Mouse (Mus musculus): ENCODE data around the gene Gm42791.

The Gm42791 gene

GRCm38 (mm10) chr5:149006362-149007294, 11.7 kb upstream of the Gm42791 start:
- DNase-seq: peak; percentile 99

GRCm38 (mm10) chr5:149005701-149006361, 10.9 kb upstream of the Gm42791 start:
- DNase-seq: no peak

DNA sequence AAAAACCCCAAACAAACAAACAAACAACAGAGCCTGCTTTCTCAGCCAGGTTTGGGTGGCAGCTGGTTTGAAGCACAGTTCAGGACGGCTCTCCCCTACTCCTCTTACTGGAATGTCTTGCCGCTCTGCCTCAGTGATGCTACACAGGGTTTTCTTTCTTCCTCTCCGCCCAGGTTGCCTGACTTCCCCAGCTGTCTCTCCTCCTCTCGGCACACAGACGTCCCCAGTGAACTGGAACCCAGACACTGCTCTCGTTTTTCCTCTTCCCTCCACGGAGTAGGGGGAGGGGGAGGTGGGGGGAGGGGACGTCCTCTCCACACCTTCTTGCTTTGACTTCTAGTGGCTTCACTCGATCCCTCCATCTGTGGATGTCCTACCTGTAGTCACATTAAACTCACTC, 10.1 kb upstream of the Gm42791 start:
- DNase-seq: no peak

GRCm38 (mm10) chr5:149003137-149003536, 8.2 kb upstream of the Gm42791 start:
- DNase-seq: no peak

DNA sequence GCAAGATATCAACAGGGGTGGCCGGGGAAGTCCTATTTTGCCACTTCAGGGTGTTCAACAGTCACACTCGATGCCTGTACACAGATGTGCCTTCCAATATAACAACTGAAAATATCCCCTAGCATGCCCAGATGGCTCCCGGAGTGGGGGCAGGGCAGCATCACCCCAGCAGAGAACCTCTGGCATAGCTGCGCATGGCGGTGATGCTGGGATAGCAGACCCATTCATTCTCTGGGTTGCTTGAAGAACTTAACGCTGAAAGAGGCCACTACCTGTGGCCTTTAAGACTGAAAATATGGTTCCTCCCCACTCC, 7.8 kb upstream of the Gm42791 start:
- no peak for DNase-seq

- DNase-seq: no peak
Observed at GRCm38 (mm10) chr5:149002034-149002802, 7.3 kb upstream of the Gm42791 start.

- no peak for DNase-seq
Observed at GRCm38 (mm10) chr5:148999802-149000201, 4.9 kb upstream of the Gm42791 start.

GRCm38 (mm10) chr5:148998512-148998911, 3.6 kb upstream of the Gm42791 start:
- DNase-seq: no peak

DNA sequence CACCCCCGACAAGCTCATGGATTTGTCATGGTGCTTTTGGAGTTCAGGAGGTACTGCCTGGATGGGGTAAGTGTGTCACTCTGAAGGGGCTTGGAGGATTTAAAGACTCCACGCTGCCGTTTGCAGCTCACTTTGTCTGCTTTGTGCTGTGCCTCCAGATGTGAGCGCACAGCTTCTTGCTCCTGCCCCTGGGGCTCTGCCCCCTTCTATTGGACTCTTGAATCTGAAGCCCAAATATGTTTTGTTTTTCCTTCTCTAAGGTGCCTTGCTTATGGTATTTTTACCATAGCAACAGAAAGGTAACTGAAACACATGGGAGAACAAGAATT, 1.7 kb upstream of the Gm42791 start:
- DNase-seq: no peak

DNA sequence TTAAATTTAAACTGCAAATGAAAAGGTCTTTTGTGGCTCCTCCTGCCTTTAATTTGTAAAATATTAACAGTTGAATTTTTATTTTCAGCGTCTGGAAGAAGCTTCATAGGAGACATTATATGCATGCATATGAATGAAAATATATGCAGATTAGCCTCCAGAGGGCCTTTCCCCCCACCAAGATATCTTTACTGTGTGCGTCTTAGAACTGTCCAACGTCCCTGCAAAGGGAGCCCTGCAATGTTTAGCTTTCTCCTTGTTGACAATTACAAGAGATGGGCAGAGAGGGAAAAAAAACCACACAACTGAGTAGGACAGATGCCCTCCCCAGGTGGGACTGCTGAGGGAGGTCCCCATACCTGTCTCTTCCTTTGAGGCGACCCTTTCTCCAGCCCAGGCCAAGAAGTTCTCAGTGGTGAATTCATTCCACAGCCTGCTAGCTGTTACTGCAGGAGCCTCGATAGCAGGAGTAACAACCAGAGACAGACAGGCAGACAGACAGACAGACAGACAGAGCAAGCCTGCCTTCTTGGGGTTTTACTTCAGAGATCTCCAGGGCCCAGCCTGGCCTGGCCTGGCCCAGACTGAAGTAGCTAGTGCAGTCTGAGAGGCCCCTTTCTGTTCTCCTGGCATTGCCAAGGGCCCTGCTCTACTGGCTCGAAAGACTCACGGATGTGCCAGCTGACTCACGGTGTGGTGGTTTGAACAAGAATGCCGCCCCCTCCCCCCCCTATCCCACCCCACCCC, 1.2 kb upstream of the Gm42791 start:
- DNase-seq: no peak

- no peak for DNase-seq
Observed at GRCm38 (mm10) chr5:148994311-148994705, 639 bp downstream of the Gm42791 start.

DNA sequence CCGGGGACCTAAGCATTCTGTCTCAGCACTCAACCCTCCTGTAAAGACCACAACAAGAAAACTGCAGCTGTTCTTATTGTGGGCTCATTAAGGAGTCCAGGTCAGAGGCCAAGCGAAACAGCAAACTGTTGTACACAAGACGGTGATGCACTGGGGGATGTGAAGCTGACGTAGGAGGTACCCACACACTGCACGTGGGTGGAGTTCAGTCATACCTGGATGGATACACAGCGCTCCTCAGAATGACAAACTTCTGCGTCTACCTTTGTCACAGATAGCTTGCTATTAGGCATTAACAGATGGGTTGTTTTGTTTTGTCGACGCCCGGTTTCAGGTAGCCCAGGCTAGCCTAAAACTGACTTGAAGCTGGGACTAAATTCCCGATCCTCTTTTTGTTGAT, 2.3 kb downstream of the Gm42791 start:
- no peak for DNase-seq

DNA sequence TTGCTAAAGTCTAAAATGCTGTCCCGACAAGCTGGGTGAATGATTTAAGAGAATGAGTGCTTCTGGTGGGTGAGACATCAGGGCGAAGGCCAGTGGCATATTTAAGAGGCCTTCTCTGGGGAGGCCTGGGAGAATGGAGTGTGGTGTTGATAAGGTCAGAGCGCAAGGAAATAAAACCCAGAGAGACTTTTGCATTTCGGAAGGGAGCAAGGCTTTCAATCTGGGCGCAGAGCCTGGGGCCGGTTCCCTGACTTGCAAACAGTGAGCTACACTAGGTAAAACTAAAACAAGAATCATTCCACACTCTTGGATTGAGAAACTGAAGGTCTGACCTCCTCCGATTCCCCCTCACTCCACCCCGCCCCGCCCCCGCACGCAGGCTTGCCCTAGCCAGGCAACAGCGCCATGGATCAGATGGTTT, 4.0 kb downstream of the Gm42791 start:
- no peak for DNase-seq

- DNase-seq: no peak
Observed at GRCm38 (mm10) chr5:148989480-148989879, 5.5 kb downstream of the Gm42791 start.

DNA sequence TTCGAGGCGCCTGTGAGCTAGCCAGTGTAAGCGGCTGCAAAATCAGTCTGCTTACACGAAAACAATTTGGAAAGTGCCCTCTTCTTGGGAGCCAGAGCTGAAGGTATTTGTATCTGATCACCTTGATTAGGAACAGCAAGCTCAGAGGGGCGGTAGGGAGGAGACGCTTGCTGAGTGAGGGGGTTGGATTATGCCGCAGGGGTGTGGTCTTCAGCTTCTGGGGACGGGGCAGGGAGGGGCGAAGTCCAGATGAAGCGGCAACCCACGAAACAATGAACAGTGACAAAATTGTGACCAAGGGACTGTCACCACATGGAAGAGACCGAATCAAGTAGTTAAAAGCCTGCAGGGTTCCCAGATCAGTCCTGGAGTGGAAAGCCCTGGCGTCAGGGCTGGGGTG, 10.0 kb downstream of the Gm42791 start:
- DNase-seq: no peak

DNA sequence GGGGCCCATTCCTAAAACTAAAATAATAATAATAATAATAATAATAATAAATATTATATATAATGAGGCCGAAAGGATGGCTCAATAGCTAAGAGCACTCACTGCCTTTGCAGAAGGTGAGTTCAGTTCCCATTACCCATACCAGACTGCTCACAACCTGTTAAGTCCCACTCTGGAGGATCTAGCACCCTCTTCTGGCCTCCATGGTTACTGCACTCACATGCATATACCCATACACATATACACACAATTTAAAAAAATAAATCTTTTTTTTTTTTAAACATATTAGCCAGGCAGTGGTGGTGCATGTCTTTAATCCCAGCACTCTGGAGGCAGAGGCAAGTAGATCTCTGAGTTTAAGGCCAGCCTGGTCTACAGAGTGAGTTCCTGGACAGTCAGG, 11.3 kb downstream of the Gm42791 start:
- DNase-seq: no peak

GRCm38 (mm10) chr5:148983108-148983664, 11.8 kb downstream of the Gm42791 start:
- DNase-seq: no peak

DNA sequence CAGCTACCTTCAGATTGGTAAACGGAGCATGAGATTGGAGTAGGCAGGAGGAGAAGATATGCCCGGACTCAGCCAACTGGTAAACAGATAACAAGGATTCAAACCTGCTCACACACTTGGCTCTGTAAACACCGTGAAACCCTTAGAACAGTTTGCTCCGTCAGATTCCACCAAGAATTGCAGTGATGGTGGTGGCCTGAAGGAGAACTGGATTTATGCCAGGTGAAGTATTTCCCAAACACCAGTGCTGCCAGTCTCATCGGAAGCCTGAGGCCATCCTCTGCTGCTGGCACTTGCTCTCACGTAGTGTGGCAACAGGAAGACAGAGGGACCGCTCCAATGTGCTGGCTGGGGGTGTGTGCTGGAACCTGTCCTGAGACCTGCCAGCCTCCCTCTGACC, 12.6 kb downstream of the Gm42791 start:
- no peak for DNase-seq

GRCm38 (mm10) chr5:148980607-148981006, 14.3 kb downstream of the Gm42791 start:
- DNase-seq: no peak

DNA sequence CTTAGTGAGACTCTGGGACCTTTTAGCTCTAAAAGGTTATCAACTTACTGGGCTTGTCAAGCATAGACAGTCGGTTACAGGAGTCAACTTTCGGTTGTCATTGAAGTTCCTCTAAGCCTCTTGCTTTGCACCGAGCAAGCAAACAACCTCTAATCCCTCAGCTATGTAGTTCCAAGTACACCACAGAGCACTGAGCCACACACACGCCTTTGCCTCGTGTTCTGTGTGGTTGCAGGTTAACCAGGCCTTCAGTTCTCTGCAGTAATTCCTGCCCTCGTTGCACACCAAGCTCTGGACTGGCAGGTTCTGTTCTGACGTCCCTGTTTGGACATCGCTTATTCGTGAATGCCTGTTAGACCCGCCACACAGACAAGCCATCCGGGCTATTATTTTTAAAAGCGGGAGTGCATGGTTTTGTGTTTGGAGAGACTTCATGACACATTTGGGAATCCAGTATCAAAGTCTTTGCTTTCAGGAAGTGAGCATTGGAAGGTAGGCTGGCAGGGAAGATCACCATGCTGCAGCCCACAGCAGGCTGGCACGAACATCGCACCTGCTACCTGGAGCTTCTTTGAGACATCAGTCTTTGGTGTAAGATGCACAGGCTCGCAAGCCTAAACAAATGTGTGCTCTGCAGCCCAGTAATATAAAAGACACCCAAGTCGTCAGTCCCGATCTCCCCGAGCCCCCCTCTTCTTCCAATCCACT, 16.3 kb downstream of the Gm42791 start:
- no peak for DNase-seq

DNA sequence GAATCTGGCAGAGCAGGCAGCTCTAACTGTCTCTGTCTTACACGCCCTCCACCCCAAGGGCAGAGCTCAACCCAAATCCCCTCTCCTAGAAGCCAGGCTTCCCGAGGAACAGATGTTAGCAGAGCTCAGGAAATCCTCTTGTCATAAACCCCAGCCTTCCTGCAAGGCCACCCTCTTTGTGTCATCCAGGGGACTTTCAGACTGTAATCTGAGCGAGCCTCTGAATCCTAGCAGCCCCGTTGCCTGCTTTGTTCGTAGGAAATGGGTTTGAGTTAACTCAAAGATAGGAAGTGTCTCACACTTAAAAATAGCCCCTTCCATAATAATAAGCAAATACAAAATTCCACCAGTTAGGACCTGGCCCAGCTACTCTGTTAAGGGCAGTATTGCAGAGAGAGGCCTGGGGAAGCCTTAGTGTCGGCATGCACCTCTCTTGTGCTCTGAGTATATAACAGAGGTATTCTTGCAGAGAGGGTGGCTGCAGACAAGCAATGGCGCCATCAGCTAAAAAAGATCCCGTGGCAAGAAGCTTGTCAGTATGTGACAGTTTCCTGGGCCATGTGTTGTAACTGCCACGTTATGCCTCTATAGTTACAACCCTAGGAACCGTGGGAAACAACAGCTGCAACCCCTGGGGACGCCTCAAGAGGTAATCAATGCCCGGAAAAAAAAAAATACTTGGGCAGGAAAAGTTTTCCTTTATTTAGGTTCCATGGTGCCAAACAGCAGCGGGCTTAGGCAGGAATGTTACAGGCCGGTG, 17.1 kb downstream of the Gm42791 start:
- no peak for DNase-seq

Data from right cerebral cortex, adult 18-20 months (tissue).